Mouse (Mus musculus): ENCODE measurements around the gene Myo1b.

DNA sequence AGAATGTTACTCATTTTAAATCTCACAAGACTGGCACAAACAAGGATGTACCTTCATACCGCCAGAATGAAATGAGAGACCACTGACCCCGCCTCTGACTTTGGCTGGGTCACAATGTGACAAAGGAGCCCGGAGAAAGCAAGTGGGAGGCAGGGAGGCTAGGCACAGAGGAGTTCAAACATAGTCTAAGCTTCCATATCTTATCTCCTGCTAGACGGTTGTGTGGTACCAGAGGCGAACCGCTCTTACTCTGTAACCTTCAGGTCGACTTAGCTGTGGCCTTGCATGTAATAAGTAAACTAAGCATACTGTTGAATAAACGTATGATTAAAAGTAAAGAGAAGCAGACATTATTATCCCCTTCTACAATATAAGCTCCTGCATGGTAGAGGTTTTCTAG, 80.1 kb downstream of the Myo1b start:
- TF ChIP-seq CHD2 (IDR thresholded peaks at IDR 0.05; ENCODE audit: low read length) (no peak), ZNF384 (IDR thresholded peaks at IDR 0.05; ENCODE audit: low read depth, low read length) (no peak), E2F4 (IDR thresholded peaks at IDR 0.05; ENCODE audit: borderline replicate concordance, low read depth, low read length) (no peak), MAFK (IDR thresholded peaks at IDR 0.05; ENCODE audit: borderline replicate concordance, low read depth, low read length) (no peak), TCF12 (IDR thresholded peaks at IDR 0.05; ENCODE audit: low read depth, low read length) (no peak), MAX (IDR thresholded peaks at IDR 0.05; ENCODE audit: low read length) (no peak), RCOR1 (IDR thresholded peaks at IDR 0.05; ENCODE audit: low read depth, low read length) (no peak), CTCF (IDR thresholded peaks at IDR 0.05 in 2 of 3, conservative IDR thresholded peaks at IDR 0.05 in 1 of 3; ENCODE audit: control insufficient read depth in 1 of 3, insufficient read depth in 1 of 3, low read depth in 2 of 3, low read length in 3 of 3, poor library complexity in 1 of 3, severe bottlenecking in 1 of 3) (no peak)

Measured in MEL (cell line).